Mouse (Mus musculus) heart, postnatal 25 days (tissue): ENCODE results near the gene Mvd. TPM values are rescaled to one million over a fixed set of nuclear protein-coding genes. Genes with fewer than 3 reads are reported as not detected.

Source experiments
- DNase-seq: peaks from one replicate; pipeline ENCODE4 v3.0.0; 2022; ENCODE audit warnings: low spot score
- intact Hi-C: fragments of 180-260 bp; cut with DNase I; formaldehyde crosslinking; loops from one replicate; pipeline ENCODE4 v1.15.1; 2025
- total RNA-seq, 2 experiments: library from RNA; stranded (reverse); gene quantifications; 2 replicates each; pipeline ENCODE4 v1.2.3; 2021

Mvd gene
- 1 to 10 TPM; 5.3 to 5.7 TPM for total RNA-seq

DNA sequence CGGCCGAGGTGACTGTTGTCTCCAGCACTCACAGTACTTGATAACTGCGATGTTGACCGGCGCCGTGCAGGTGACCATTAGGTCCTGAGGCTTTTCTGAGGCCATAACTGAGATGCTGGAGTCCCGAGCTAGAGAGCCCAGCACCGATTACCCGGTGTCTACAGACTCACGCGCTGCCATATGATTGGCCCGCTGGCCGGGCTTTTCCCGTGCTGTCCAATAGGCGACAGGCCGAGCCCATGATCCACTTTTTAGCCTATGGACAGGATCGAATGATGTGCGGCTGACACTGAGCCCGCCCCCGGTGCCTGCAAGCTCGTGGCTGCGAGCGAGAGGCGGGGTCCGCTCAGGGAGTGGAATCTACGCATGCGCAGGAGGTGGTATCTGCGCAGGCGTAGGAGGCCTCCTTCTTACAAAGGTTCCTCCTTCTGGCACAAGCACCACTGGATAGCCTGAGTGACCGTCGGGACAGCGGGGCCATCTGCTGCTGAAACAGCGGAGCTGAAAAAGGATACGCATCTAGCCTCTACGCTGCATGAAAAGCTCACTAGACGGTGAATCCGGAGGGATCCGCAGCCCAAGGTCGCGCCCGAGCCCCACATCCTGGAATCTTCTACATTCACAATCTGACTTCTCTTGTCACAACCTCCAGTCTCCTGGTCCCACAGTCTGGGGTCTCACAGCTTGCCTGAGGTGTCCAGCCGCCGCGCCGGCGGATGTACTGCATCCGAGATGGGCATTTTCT, at the start of gene Mvd:
Mvd (minus strand) TSS at position 161 of the 745 bp plus-strand sequence.
- intact Hi-C loops = loop anchor here (2.0 to 5.0 kb wide), 2 partner anchors 31 to 166 kb away; no protein-coding TSS in a partner anchor
- DNase-seq = peak; percentile 100

GRCm38 (mm10) chr8:122488387-122488786, 45.2 kb upstream of the Mvd start:
- intact Hi-C loops = no loop called here
- DNase-seq = no peak

DNA sequence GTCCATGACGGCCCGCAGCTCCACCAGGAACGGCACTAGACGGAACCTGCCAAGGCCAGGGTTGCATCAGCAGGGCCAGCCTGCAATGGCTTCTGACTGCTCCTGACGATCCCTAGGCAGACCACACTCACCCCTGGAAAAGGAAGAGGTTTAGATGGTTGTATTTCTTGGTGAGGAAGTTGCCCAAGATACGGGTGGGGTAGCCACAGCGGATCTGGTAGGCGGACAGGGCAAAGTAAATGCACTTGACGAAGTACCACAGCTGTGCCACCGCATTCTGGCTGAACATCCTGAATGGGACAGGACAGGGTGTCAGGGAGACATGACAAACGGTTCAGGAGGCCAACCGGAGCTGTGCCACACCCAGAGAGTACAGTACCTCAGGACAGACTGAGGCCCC, 41.6 kb upstream of the Mvd start:
- no peak for DNase-seq
- intact Hi-C loops = no loop called here

- no peak for DNase-seq
Measured at GRCm38 (mm10) chr8:122483877-122484276, 40.7 kb upstream of the Mvd start.

GRCm38 (mm10) chr8:122482448-122482847, 39.2 kb upstream of the Mvd start:
- no peak for DNase-seq
- intact Hi-C loops = no loop called here

More at GRCm38 (mm10) chr8:122483877-122484276, 40.7 kb upstream of the Mvd start:
- intact Hi-C loops = no loop called here

- peak; percentile 83 for DNase-seq
- intact Hi-C loops = loop anchor here (1.0 to 2.0 kb wide), 2 partner anchors 31 to 98 kb away; no protein-coding TSS in a partner anchor
Measured at GRCm38 (mm10) chr8:122475580-122476320, 32.5 kb upstream of the Mvd start, which contains the start of the genes Rnf166 and Ctu2. Gene Rnf166, minus strand, starts transcription at chr8:122476064. Gene Ctu2, plus strand, starts transcription at chr8:122476143.

DNA sequence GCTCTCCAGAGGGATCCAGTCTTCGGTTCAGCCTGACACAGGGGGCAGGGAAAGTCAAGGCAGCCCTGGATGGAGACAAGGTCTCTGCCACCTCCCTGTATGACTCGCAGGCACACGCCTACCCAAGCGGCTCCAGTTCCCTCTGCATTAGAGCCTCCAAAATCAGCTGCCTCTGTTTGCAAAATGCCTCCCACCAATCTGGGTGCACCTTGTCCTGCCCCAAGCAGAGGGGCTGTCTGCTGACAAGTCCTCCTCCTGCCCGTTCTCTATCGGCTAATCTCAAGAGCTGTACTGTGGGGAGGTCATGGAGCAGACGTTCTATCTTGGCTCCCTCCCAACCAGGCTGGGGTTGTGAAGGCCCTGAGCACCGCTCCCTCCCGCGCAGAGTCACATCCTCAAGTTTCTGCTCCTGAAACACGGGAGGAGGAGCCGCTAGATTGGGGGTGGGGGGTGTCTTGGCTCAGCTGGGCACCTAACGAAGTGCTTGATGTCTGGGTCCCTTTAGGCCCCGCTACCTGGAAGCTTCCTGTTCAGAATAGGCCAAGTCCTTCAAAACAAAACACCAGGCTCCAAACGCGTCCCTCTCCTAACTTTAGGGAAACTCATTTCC, 31.8 kb upstream of the Mvd start:
- intact Hi-C loops = loop anchor here (2.0 kb wide), 1 partner anchor 30 kb away; no protein-coding TSS in a partner anchor
- no peak for DNase-seq

- intact Hi-C loops = loop anchor here (2.0 kb wide), 1 partner anchor 29 kb away; no protein-coding TSS in a partner anchor
- DNase-seq = no peak
Measured at GRCm38 (mm10) chr8:122473911-122474421, 30.7 kb upstream of the Mvd start.

DNA sequence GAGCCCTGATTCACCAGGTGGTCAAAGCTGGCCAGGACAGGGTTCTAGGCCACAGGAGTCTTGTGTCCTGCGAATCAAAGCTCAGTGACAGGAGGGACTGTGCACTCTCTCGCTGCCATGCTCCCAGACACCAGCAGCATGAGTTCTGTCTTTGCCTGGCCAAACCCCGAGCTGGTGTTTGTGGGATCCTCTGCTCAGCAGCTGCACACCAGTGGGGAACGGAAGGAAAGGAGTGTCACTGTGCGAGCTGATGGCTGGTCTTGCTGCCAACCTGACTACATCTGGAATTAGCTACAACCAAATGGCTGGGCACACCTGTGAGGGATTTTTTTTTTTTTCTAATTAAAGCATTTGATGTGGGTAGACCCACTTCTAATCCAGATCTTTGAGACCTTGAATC, 27.5 kb upstream of the Mvd start:
- DNase-seq = no peak
- intact Hi-C loops = no loop called here

DNA sequence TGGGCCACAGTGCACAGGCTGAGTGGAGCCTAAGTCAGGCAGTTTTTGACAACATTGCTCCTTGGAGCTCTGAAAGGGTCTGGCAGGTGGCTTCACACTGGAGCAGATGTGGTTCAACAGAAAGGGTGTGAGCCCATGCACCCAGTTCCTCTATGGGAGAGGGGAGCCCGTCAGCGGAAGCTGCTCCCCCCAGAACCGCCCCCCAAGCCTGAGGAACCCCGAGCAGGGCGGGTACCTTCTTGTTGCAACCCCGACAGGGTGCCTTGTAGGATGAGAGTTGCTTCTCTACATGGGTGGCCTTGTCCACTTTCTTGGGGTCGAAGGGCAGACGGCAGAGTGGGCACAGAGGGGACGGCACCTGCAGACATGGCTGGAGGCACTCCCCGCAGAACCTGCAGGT, 26.7 kb upstream of the Mvd start:
- intact Hi-C loops = no loop called here
- DNase-seq = no peak

DNA sequence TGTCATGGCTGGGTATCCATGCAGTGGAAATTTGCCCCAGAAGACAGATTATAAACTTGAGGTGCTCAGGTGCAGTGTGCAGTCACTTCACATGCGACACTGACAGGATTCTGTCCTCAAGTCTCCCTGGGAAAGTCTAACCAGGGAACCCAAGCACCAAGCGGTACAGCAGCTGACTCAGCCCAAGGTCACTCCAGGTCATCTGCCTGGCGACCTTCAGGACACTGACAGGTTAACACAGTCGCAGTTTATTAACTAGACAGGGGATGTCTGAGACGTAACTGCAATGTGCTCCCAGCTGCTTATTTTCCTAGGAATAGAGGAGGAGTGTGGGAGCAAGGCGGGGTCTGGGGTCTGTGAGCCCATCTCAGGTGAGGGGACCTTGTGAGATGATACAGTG, 26.2 kb upstream of the Mvd start:
- intact Hi-C loops = no loop called here
- DNase-seq = no peak

DNA sequence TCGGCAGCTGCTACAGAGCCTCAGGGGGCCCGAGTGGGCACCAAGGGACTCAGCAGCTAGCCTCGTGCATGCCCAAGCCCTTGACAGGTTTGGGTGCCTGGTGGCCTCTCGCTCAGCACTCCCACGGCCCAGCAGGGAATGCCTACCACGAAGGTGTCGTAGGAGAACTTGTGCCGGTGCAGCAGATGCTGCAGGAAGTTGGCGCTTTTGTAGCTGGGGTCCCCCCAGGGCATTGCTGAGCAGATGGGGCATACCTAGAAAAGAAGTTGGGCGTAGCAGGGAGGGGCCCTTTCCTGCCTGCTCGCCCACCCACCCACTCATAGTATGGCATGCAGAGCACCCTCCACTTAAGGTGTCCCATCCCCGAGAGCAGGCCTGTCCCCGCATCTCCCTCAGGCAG, 24.6 kb upstream of the Mvd start:
- no peak for DNase-seq
- intact Hi-C loops = no loop called here

GRCm38 (mm10) chr8:122464985-122465384, 21.8 kb upstream of the Mvd start:
- DNase-seq = no peak
- intact Hi-C loops = no loop called here

GRCm38 (mm10) chr8:122463651-122464640, 20.7 kb upstream of the Mvd start:
- DNase-seq = no peak
- intact Hi-C loops = no loop called here

- intact Hi-C loops = no loop called here
- DNase-seq = no peak
Measured at GRCm38 (mm10) chr8:122462510-122462909, 19.3 kb upstream of the Mvd start.

DNA sequence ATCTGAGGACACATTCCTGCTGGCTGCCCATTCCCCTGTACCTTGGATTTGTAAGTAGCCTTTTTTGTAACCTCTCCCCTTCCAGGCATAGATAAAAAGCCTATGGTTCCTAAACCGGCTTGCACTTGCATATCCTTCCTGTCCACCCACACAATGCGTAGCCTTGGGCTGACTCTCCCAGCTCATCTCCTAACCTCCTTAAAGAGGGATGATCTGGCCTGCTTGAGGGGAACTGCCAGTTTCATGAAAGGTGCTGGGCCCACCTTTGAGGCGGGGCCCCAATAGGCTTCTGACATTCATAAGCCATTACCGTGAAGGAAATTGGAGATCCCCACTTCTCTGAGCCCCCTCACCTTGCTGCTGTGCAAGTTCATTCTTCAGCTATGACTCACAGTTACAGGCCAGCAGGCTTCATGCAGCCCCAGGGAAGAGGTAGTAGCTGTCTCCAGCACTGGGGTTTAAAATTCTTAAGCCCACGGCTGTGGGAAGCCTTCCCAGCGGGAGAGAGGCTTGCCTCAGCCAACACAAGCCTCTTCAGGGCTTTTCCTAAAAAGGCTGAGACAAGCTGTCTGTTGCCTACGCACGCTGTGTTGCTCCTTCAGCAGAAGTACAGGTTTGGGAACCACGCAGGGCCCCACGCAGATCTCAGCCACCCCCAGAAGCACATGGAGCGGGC, 18.4 kb upstream of the Mvd start:
- no peak for DNase-seq
- intact Hi-C loops = no loop called here

GRCm38 (mm10) chr8:122460524-122461472, 17.6 kb upstream of the Mvd start, which contains the start of gene Snai3:
Gene Snai3, minus strand, starts transcription at chr8:122460733.
- intact Hi-C loops = no loop called here
- no peak for DNase-seq
